Mouse (Mus musculus) naive thymus-derived CD4-positive, alpha-beta T cell, adult 5 months (primary cell): Measurements from ENCODE around the gene Olfr599. TPM values are rescaled to one million over a fixed set of nuclear protein-coding genes. Genes with fewer than 3 reads are reported as not detected.

Source experiments
- polyA plus RNA-seq: library from polyadenylated mRNA; unstranded; fragments of 100-300 nt; shearing (Covaris generic); gene quantifications from one replicate; pipeline ENCODE4 v1.2.1, GENCODE M21; 2017

The Olfr599 gene
- polyA plus RNA-seq, result not detected

GRCm38 (mm10) chr7:103335617-103336016 is at the start of gene Olfr599:
Gene Olfr599, plus strand, starts transcription at chr7:103335917.

GRCm38 (mm10) chr7:103305348-103305747 is 30.4 kb upstream of the Olfr599 start, which contains the start of gene Olfr596:
Gene Olfr596, plus strand, starts transcription at chr7:103305648.

GRCm38 (mm10) chr7:103316015-103316414 is 19.7 kb upstream of the Olfr599 start, which contains the start of gene Olfr597:
Gene Olfr597, plus strand, starts transcription at chr7:103316315.

GRCm38 (mm10) chr7:103323268-103323667 is 12.4 kb upstream of the Olfr599 start, which contains the start of gene Olfr598:
Gene Olfr598, plus strand, starts transcription at chr7:103323568.

GRCm38 (mm10) chr7:103349569-103349968 is 13.9 kb downstream of the Olfr599 start, which contains the start of gene Olfr600:
Gene Olfr600, minus strand, starts transcription at chr7:103349669.

GRCm38 (mm10) chr7:103362555-103362954 is 26.8 kb downstream of the Olfr599 start, which contains the start of gene Olfr601:
Gene Olfr601, minus strand, starts transcription at chr7:103362655.

GRCm38 (mm10) chr7:103386077-103386476 is 50.4 kb downstream of the Olfr599 start, which contains the start of gene Olfr603:
Gene Olfr603, minus strand, starts transcription at chr7:103386177.

Other genes with a start within 250 kb of the Olfr599 start
- not detected for gene Olfr585, start 238.2 kb upstream of the Olfr599 start, polyA plus RNA-seq
- gene Olfr586, start 210.3 kb upstream of the Olfr599 start, polyA plus RNA-seq, result not detected
- gene Olfr588-ps1, start 195.0 kb upstream of the Olfr599 start, polyA plus RNA-seq, result 0.12 TPM
- gene Olfr589, start 179.6 kb upstream of the Olfr599 start, polyA plus RNA-seq, result not detected
- not detected for gene Olfr591, start 157.6 kb upstream of the Olfr599 start, polyA plus RNA-seq
- gene Olfr592, start 151.1 kb upstream of the Olfr599 start, polyA plus RNA-seq, result not detected
- gene Olfr593, start 124.1 kb upstream of the Olfr599 start, polyA plus RNA-seq, result not detected
- 0.21 TPM for gene Olfr594, start 118.9 kb upstream of the Olfr599 start, polyA plus RNA-seq
- not detected for gene Usp17ld, start 83.4 kb upstream of the Olfr599 start, polyA plus RNA-seq
- not detected for gene Olfr596, start 30.3 kb upstream of the Olfr599 start, polyA plus RNA-seq
- gene Olfr597, start 19.6 kb upstream of the Olfr599 start, polyA plus RNA-seq, result 0.25 TPM
- gene Olfr598, start 12.3 kb upstream of the Olfr599 start, polyA plus RNA-seq, result not detected
- not detected for gene Olfr600, start 13.8 kb downstream of the Olfr599 start, polyA plus RNA-seq
- not detected for gene Olfr601, start 26.7 kb downstream of the Olfr599 start, polyA plus RNA-seq
- not detected for gene Olfr603, start 50.3 kb downstream of the Olfr599 start, polyA plus RNA-seq
- not detected for gene Usp17lc, start 79.2 kb downstream of the Olfr599 start, polyA plus RNA-seq
- gene Olfr605, start 109.5 kb downstream of the Olfr599 start, polyA plus RNA-seq, result not detected
- not detected for gene Olfr606, start 113.1 kb downstream of the Olfr599 start, polyA plus RNA-seq
- 0.20 TPM for gene Olfr607, start 128.2 kb downstream of the Olfr599 start, polyA plus RNA-seq
- gene Olfr608, start 134.0 kb downstream of the Olfr599 start, polyA plus RNA-seq, result not detected
- not detected for gene Olfr609, start 162.1 kb downstream of the Olfr599 start, polyA plus RNA-seq
- not detected for gene Olfr610, start 176.2 kb downstream of the Olfr599 start, polyA plus RNA-seq
- not detected for gene Olfr611, start 184.9 kb downstream of the Olfr599 start, polyA plus RNA-seq
- gene Olfr612, start 206.8 kb downstream of the Olfr599 start, polyA plus RNA-seq, result not detected
- 0.06 TPM for gene Olfr613, start 212.2 kb downstream of the Olfr599 start, polyA plus RNA-seq
- gene Olfr615, start 220.2 kb downstream of the Olfr599 start, polyA plus RNA-seq, result not detected
- gene Olfr616, start 233.2 kb downstream of the Olfr599 start, polyA plus RNA-seq, result not detected
- not detected for gene Olfr617, start 237.1 kb downstream of the Olfr599 start, polyA plus RNA-seq